Mouse (Mus musculus) c-Kit-positive CD71-negative TER-119-negative erythroid progenitor cells, embryonic 14.5 days (primary cell): ENCODE measurements at regions not wholly inside any gene's neighbourhood (a gene's known extent, or its start where the extent isn't known, plus 50 kb on each side); places are given as distances from the start of the nearest gene placed in this dataset.

Experiments used
- DNase-seq: peaks from one replicate; pipeline ENCODE4 v3.0.0-alpha.2; 2013; ENCODE audit warnings: low read depth

GRCm38 (mm10) chr7:145105831-145106493 is 102.0 kb downstream of the 1810010D01Rik start:
- DNase-seq = peak; percentile 16

- no peak for DNase-seq
Observed at GRCm38 (mm10) chr7:145102692-145103091, 105.2 kb downstream of the 1810010D01Rik start.

- DNase-seq = no peak
Observed at GRCm38 (mm10) chr7:145102216-145102615, 105.7 kb downstream of the 1810010D01Rik start.

- no peak for DNase-seq
Observed at GRCm38 (mm10) chr7:145098335-145098734, 109.6 kb downstream of the 1810010D01Rik start.

- DNase-seq = no peak
Observed at GRCm38 (mm10) chr7:145094134-145094526, 113.8 kb downstream of the 1810010D01Rik start.

- DNase-seq = no peak
Observed at GRCm38 (mm10) chr7:145093417-145094133, 114.3 kb downstream of the 1810010D01Rik start.

GRCm38 (mm10) chr7:145092392-145093176 is 115.3 kb downstream of the 1810010D01Rik start:
- DNase-seq = no peak

GRCm38 (mm10) chr7:145090849-145091248 is 117.1 kb downstream of the 1810010D01Rik start:
- DNase-seq = no peak

- DNase-seq = no peak
Observed at GRCm38 (mm10) chr7:145089315-145089721, 118.6 kb downstream of the 1810010D01Rik start.

- DNase-seq = no peak
Observed at GRCm38 (mm10) chr7:145088655-145089054, 119.3 kb downstream of the 1810010D01Rik start.

- no peak for DNase-seq
Observed at GRCm38 (mm10) chr7:145087790-145088189, 120.1 kb downstream of the 1810010D01Rik start.

- DNase-seq = no peak
Observed at GRCm38 (mm10) chr7:145082917-145083752, 124.8 kb downstream of the 1810010D01Rik start.

GRCm38 (mm10) chr7:145071996-145072790 is 132.5 kb upstream of the Ccnd1 start:
- DNase-seq = no peak

- no peak for DNase-seq
Observed at GRCm38 (mm10) chr7:145071533-145071932, 131.8 kb upstream of the Ccnd1 start.

GRCm38 (mm10) chr7:145067366-145067765 is 127.6 kb upstream of the Ccnd1 start:
- no peak for DNase-seq

- no peak for DNase-seq
Observed at GRCm38 (mm10) chr7:145056320-145056719, 116.6 kb upstream of the Ccnd1 start.

- no peak for DNase-seq
Observed at GRCm38 (mm10) chr7:145051616-145052015, 111.9 kb upstream of the Ccnd1 start.

GRCm38 (mm10) chr7:145050729-145051128 is 111.0 kb upstream of the Ccnd1 start:
- DNase-seq = no peak

GRCm38 (mm10) chr7:145048481-145048877 is 108.8 kb upstream of the Ccnd1 start:
- no peak for DNase-seq

GRCm38 (mm10) chr7:145047771-145048480 is 108.2 kb upstream of the Ccnd1 start:
- no peak for DNase-seq
